Mouse (Mus musculus) ES-E14 (cell line): Measurements from ENCODE around the gene Esr2.

Experiments
- CHD2 ChIP-seq: IDR thresholded peaks from 2 replicates; pipeline ENCODE4 v1.6.1; 2014; ENCODE audit warnings: mild to moderate bottlenecking, low read depth, low read length, inconsistent platforms
- HCFC1 ChIP-seq: IDR thresholded peaks from 2 replicates; pipeline ENCODE4 v1.6.1; 2012; ENCODE audit warnings: low read length, inconsistent platforms, borderline replicate concordance; ENCODE audit not compliant: insufficient read depth
- MAFK ChIP-seq: IDR thresholded peaks from 2 replicates; pipeline ENCODE4 v1.6.1; 2014; ENCODE audit warnings: mild to moderate bottlenecking, low read depth, low read length, inconsistent platforms; ENCODE audit not compliant: insufficient read depth
- ZC3H11A ChIP-seq: IDR thresholded peaks from 2 replicates; pipeline ENCODE4 v1.6.1; 2012; ENCODE audit warnings: low read depth, mild to moderate bottlenecking, inconsistent platforms, low read length, borderline replicate concordance

DNA sequence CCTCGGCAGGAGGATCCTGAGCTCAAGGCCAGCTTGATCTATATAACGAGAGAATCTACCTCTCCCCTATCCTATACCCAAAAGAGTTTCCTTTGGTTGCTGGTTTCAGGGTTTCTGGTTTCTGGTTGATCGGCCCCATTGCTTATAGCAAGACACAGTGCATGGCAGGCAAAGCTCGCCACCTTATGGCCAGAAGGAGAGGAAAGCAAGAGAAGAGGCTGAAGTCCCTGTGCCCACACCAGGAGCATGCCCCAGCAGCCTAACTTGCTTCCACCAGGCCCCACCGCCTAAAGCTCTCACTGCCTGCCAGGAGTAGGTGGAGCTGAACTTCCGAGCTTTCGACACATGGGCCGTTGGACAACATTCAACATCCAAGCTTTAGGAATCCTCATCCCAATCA lies 10.8 kb upstream of the Esr2 start:
- TF ChIP-seq ZC3H11A (0 out of 2 replicates have a peak, but pooled peaks have one; percentile 36), CHD2 (no peak), HCFC1 (no peak), MAFK (no peak)
